Mouse (Mus musculus) liver, adult 2 months (tissue): ENCODE measurements around the gene Obp2b.

Experiments used
- CTCF ChIP-seq: fragments of 200-500 bp; IDR thresholded peaks from 2 replicates; pipeline ENCODE4 v1.5.1; 2011; ENCODE audit warnings: low read depth, low read length, control low read depth
- POLR2A ChIP-seq: fragments of 200-500 bp; IDR thresholded peaks from 2 replicates; pipeline ENCODE4 v1.6.1; 2011; ENCODE audit warnings: low read length, control low read depth; ENCODE audit not compliant: insufficient read depth; ENCODE audit errors: extremely low read depth

DNA sequence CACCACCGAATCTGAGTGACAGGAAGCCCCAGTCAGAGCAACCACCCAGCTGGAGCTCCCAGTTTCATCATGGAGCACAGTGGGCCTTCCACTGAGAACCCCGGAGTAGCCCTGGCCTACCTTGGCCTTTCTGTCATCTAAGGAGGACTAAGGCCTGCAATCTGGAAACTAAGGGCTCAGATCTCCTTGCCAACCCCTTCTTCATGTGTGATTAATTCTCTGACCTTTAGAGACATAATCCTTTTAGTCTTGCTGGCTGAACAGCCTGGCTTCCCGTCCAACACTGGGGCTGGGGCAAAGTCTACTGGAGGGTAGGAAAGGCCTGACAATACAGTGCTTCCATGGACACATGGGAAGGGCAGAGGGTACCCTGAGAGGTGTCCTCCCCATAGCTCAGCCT, 39.2 kb downstream of the Obp2b start:
- TF ChIP-seq POLR2A (no peak), CTCF (no peak)
